Mouse (Mus musculus) colon, adult 2 months (tissue): ENCODE measurements around the gene C130074G19Rik. TPM values are rescaled to one million over a fixed set of nuclear protein-coding genes. Genes with fewer than 3 reads are reported as not detected.

ENCODE experiments used
- polyA plus RNA-seq: library from polyadenylated mRNA; depleted of rRNA; stranded (reverse); fragments of >200 nt; gene quantifications from 2 replicates; pipeline ENCODE4 v1.2.3, GENCODE M21; 2012; rRNA removed

The C130074G19Rik gene
- polyA plus RNA-seq, result 11.8 and 12.1 TPM in 2 replicates

DNA sequence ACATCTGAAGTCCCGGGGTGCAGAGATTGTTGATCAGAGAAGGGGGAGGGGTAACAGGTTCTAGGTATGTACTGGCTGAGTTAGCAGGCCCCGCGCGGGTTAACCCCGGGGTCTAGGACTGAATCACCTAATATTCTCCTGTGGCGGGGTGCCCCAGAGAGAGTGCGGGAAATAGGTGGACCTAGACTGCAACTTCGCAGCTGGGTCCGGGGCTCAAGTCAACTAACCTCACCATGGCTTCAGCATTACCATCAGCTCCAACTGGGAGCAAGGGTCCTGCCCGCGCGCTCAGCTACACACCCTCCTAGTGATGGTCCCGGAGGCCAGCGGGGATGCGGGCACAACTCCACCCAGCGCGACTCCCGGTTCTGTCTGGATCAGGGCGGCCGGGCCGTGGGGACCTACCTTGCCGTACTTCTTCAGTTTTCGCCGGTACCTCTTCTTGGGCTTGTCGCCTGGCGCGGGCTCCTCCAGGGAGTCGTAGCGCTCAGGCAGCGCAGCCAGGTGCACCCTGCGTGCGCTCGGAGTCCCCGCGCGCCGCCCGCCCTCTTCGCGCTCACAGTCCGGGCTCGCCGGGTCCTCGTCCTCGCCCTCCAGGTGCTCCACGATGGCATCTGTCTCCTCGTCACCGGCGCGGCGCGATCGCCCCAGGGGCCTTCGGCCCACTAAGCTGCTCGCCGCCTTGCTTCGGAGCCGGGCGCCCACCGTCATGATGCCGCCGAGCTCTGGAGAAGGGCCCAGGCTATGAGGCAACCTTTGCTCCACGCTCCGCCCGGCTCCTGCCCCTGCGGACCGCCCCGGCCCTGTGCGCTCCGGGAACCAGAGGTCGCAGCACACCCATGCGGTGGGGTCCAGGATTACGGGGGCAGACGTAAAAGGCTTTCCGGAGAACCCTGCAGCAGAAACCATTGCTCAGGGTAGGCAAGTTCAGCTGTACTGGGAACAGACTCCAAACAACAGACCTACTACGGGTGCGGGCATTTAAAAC, at the start of gene C130074G19Rik:
TSS of gene C130074G19Rik (minus strand) at position 938 of the 988 bp plus-strand sequence.

GRCm38 (mm10) chr1:184846092-184846750, 36.8 kb downstream of the C130074G19Rik start, which contains the start of gene Marc2:
Gene Marc2, minus strand, starts transcription at chr1:184846451.

Other genes starting within 250 kb of the C130074G19Rik start
- gene Hlx, start 150.6 kb downstream of the C130074G19Rik start, polyA plus RNA-seq, result 40.0 and 46.0 TPM in 2 replicates
- gene Marc1, start 71.9 kb downstream of the C130074G19Rik start, polyA plus RNA-seq, result 0.49 and 0.81 TPM in 2 replicates
- gene Marc2, start 36.8 kb downstream of the C130074G19Rik start, polyA plus RNA-seq, result 101 and 102 TPM in 2 replicates
- gene Mark1, start 116.4 kb upstream of the C130074G19Rik start, polyA plus RNA-seq, result 3.1 and 3.8 TPM in 2 replicates